Mouse (Mus musculus) NIH3T3 (cell line): Measurements from ENCODE around the gene Olfr1258.

Experiments used
- DNase-seq: peaks from one replicate; pipeline ENCODE4 v3.0.0-alpha.2; 2012; ENCODE audit warnings: low read depth

Gene Olfr1258

GRCm38 (mm10) chr2:89927009-89927408 is at the start of gene Olfr1258:
Gene Olfr1258 (plus strand): TSS chr2:89927309.
- no peak for DNase-seq

- no peak for DNase-seq
Measured at GRCm38 (mm10) chr2:89878137-89878536, 49.0 kb upstream of the Olfr1258 start, which contains the start of gene Olfr1257. Gene Olfr1257 (plus strand): TSS chr2:89878437.

DNA sequence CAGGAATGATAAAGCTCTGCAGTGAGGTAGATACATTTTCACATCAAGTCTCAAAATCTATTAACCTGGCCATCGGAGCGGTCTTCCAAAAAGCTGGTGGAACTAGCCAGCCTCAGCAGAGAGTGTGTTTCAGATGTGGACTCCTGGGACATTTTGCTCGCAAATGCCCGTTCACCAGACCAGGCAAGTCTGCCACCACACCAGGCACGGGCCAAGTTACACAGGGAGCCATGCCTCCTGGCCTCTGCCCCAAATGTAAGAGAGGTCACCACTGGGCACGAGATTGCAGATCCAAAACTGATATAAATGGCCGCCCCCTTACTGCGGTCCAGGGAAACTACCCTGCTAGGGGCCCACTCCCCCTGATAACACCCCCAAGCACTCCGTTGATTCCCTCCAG is 14.5 kb upstream of the Olfr1258 start:
- peak; percentile 8 for DNase-seq

DNA sequence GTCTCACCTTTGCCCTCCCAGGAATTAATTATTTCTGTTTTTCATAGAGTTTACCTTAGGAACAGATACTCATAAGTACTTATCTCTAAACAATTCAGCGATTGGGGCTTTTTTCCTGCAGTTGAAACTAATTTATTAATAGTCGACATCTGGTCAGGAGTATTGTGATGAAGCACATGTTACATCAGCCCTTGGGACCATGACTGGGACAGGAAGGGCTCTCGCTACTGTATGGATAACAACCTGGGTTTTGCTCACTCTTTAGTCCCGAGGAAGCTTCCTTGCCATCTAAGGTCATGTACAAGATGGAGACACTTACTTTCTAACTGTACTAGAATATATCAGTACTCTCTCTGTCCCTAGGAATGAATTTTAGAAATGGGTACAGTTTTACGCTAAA is 21.5 kb downstream of the Olfr1258 start, which contains the start of gene Olfr1259:
TSS of gene Olfr1259 (minus strand) at position 101 of the 400 bp plus-strand sequence.
- no peak for DNase-seq

GRCm38 (mm10) chr2:89974184-89974583 is 47.1 kb downstream of the Olfr1258 start, which contains the start of gene Olfr1260:
Gene Olfr1260 (plus strand): TSS chr2:89974340.
- no peak for DNase-seq

DNA sequence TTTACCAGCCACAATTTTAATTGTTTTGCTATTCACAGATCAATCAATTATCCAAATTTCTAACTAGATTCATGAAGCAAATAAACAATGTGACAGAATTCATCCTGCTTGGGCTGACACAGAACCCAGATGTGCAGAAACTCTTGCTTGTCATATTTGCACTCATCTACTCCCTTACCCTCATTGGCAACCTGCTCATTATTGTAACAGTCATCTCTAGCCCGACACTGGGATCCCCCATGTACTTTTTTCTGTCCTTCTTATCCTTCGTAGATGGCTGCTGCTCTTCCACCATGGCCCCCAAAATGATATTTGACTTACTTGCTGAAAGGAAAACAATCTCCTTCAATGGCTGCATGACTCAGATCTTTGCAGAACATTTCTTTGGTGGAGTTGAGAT is 50.6 kb downstream of the Olfr1258 start:
- DNase-seq: no peak
